Mouse (Mus musculus) 3134 (cell line): ENCODE measurements at regions not wholly inside any gene's neighbourhood (a gene's known extent, or its start where the extent isn't known, plus 50 kb on each side); places are given as distances from the start of the nearest gene placed in this dataset.
A peak's percentile ranks its signal among the peaks of the same experiment; 100 is the strongest.

Source experiments
- DNase-seq: peaks from one replicate; pipeline ENCODE4 v3.0.0-alpha.2; 2011; ENCODE audit warnings: low spot score; ENCODE audit not compliant: insufficient read length; ENCODE audit errors: extremely low read depth

- no peak for DNase-seq
Measured at GRCm38 (mm10) chr8:128107041-128107440, 251.4 kb upstream of the Nrp1 start.

GRCm38 (mm10) chr8:128109036-128109435 is 249.4 kb upstream of the Nrp1 start:
- no peak for DNase-seq

- no peak for DNase-seq
Measured at GRCm38 (mm10) chr8:128111132-128111531, 247.3 kb upstream of the Nrp1 start.

- DNase-seq: peak; percentile 69
Measured at GRCm38 (mm10) chr8:128113116-128113515, 245.3 kb upstream of the Nrp1 start.

- DNase-seq: no peak
Measured at GRCm38 (mm10) chr8:128141290-128141966, 217.0 kb upstream of the Nrp1 start.

GRCm38 (mm10) chr8:128148351-128148942 is 210.0 kb upstream of the Nrp1 start:
- no peak for DNase-seq

- DNase-seq: no peak
Measured at GRCm38 (mm10) chr8:128155604-128156003, 202.8 kb upstream of the Nrp1 start.

GRCm38 (mm10) chr8:128156221-128156620 is 202.2 kb upstream of the Nrp1 start:
- no peak for DNase-seq

- no peak for DNase-seq
Measured at GRCm38 (mm10) chr8:128162857-128163256, 195.5 kb upstream of the Nrp1 start.

GRCm38 (mm10) chr8:128164976-128165375 is 193.4 kb upstream of the Nrp1 start:
- DNase-seq: peak; percentile 71

GRCm38 (mm10) chr8:128165591-128165990 is 192.8 kb upstream of the Nrp1 start:
- DNase-seq: no peak

- DNase-seq: no peak
Measured at GRCm38 (mm10) chr8:128166097-128166496, 192.3 kb upstream of the Nrp1 start.

GRCm38 (mm10) chr8:128168819-128169218 is 189.6 kb upstream of the Nrp1 start:
- no peak for DNase-seq

GRCm38 (mm10) chr8:128171116-128171515 is 187.3 kb upstream of the Nrp1 start:
- DNase-seq: peak; percentile 10

GRCm38 (mm10) chr8:128180214-128180613 is 178.2 kb upstream of the Nrp1 start:
- DNase-seq: no peak

GRCm38 (mm10) chr8:128183081-128183480 is 175.3 kb upstream of the Nrp1 start:
- no peak for DNase-seq

- no peak for DNase-seq
Measured at GRCm38 (mm10) chr8:128188321-128188720, 170.1 kb upstream of the Nrp1 start.

- DNase-seq: no peak
Measured at GRCm38 (mm10) chr8:128193293-128193887, 165.0 kb upstream of the Nrp1 start.

GRCm38 (mm10) chr8:128200815-128201214 is 157.6 kb upstream of the Nrp1 start:
- no peak for DNase-seq

GRCm38 (mm10) chr8:128201635-128202034 is 156.8 kb upstream of the Nrp1 start:
- DNase-seq: no peak

- peak; percentile 13 for DNase-seq
Measured at GRCm38 (mm10) chr8:128202158-128202886, 156.1 kb upstream of the Nrp1 start.
